Mouse (Mus musculus) fibroblast of lung, adult 2 months (primary cell): ENCODE results near the gene Tsg101.
"Not testable (repeated sequence)": the region's sequence is repeated elsewhere in the genome, so short reads cannot be mapped to it uniquely, and the experiment has no call there.

ENCODE experiments used
- DNase-seq: peaks from one replicate; pipeline ENCODE4 v3.0.0-alpha.2; 2011; ENCODE audit warnings: low read depth

Tsg101 gene

GRCm38 (mm10) chr7:46919551-46920176, at the start of gene Tsg101:
Tsg101 (minus strand) TSS chr7:46919969.
- DNase-seq: peak; percentile 46

- no peak for DNase-seq
Measured at GRCm38 (mm10) chr7:46964070-46964469, 44.3 kb upstream of the Tsg101 start.

- DNase-seq: peak; percentile 55
Measured at GRCm38 (mm10) chr7:46962806-46963618, 43.2 kb upstream of the Tsg101 start.

GRCm38 (mm10) chr7:46962132-46962531, 42.4 kb upstream of the Tsg101 start:
- peak; percentile 40 for DNase-seq

- DNase-seq: no peak
Measured at GRCm38 (mm10) chr7:46960991-46961390, 41.2 kb upstream of the Tsg101 start.

- no peak for DNase-seq
Measured at GRCm38 (mm10) chr7:46958853-46959252, 39.1 kb upstream of the Tsg101 start.

- peak; percentile 57 for DNase-seq
Measured at GRCm38 (mm10) chr7:46957831-46958691, 38.3 kb upstream of the Tsg101 start, which contains the start of gene Uevld. Uevld (minus strand) TSS chr7:46958527.

- peak; percentile 15 for DNase-seq
Measured at GRCm38 (mm10) chr7:46935847-46936246, 16.1 kb upstream of the Tsg101 start.

- DNase-seq: no peak
Measured at GRCm38 (mm10) chr7:46934788-46935187, 15.0 kb upstream of the Tsg101 start.

- DNase-seq: no peak
Measured at GRCm38 (mm10) chr7:46931370-46931769, 11.6 kb upstream of the Tsg101 start.

- DNase-seq: no peak
Measured at GRCm38 (mm10) chr7:46928291-46928690, 8.5 kb upstream of the Tsg101 start.

GRCm38 (mm10) chr7:46922075-46922474, 2.3 kb upstream of the Tsg101 start:
- DNase-seq: no peak

GRCm38 (mm10) chr7:46918678-46919371, 944 bp downstream of the Tsg101 start:
- peak; percentile 3 for DNase-seq

GRCm38 (mm10) chr7:46916376-46916775, 3.4 kb downstream of the Tsg101 start:
- no peak for DNase-seq

- no peak for DNase-seq
Measured at GRCm38 (mm10) chr7:46911250-46911649, 8.5 kb downstream of the Tsg101 start.

- no peak for DNase-seq
Measured at GRCm38 (mm10) chr7:46899343-46899742, 20.4 kb downstream of the Tsg101 start.

GRCm38 (mm10) chr7:46895511-46895910, 24.3 kb downstream of the Tsg101 start:
- no peak for DNase-seq

- DNase-seq: no peak
Measured at GRCm38 (mm10) chr7:46883304-46883703, 36.5 kb downstream of the Tsg101 start.

GRCm38 (mm10) chr7:46881941-46882340, 37.8 kb downstream of the Tsg101 start:
- DNase-seq: not testable (repeated sequence)

- no peak for DNase-seq
Measured at GRCm38 (mm10) chr7:46880992-46881391, 38.8 kb downstream of the Tsg101 start.

- DNase-seq: no peak
Measured at GRCm38 (mm10) chr7:46879851-46880250, 39.9 kb downstream of the Tsg101 start.

- no peak for DNase-seq
Measured at GRCm38 (mm10) chr7:46877255-46877654, 42.5 kb downstream of the Tsg101 start.
